Mouse (Mus musculus) lung, postnatal 14 days (tissue): ENCODE measurements around the gene Tmbim7.
A peak's percentile ranks its signal among the peaks of the same experiment; 100 is the strongest.
"Not testable (repeated sequence)": the region's sequence is repeated elsewhere in the genome, so short reads cannot be mapped to it uniquely, and the experiment has no call there.

Experiments
- DNase-seq: peaks from one replicate; pipeline ENCODE4 v3.0.0; 2021

Tmbim7 gene

DNA sequence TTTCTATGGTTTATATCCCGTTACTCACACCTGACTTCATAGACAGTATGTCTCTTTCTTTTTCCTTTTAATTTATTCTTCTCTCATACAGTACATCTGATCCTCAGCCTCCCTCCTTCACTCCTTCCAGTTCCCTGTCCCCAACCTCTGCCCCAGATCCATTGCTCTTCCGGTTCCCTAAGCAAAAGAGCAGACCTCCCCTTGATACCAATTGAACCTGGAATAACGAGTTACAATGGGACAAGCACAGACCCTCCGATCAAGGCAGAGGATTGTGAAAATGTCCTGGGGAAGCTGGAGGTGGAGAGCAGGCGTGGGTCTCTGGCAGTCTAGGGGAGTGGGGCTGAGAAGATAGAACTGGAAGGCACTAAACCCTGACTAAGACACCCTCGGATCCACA is at the start of gene Tmbim7:
TSS of gene Tmbim7 (plus strand) at position 301 of the 400 bp plus-strand sequence.
- DNase-seq = no peak

DNA sequence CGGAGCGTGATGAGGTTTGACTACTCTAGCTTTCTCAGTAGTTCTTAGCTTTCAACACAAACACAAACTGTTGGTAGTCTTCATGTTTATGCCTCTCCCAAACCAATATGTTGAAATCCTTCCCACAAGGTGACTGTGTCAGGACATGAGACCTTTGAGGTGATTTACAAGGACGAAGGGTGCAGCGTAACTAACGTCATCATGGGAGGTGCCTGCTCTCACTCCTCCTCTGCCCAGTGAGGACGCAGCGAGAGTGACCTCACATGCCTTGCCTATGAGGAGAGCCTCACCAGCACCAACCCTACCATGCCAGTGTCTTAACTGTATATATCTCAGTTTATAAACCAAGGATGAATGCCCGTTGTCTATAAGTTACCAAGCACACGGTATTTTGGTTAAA is 43.9 kb upstream of the Tmbim7 start:
- DNase-seq = no peak

DNA sequence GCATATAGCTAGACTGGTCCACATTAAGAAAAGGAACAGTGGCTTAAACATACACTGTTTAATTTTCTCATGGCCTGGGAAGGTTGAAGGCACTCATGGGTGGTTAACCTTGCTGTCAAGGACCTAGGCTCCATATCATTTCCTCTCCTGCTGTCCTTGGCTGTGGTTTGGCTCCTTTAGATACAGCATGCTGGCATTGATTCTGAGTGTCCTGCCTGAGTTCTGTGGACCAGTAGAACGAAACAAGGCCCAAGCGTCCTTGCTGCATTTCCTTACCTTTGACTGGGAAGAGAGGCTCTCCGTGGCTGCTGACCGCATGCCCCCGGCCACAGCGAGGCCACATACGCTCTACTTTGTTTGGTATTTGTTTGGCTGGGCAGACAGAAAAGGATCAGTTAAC is 41.7 kb upstream of the Tmbim7 start:
- no peak for DNase-seq

DNA sequence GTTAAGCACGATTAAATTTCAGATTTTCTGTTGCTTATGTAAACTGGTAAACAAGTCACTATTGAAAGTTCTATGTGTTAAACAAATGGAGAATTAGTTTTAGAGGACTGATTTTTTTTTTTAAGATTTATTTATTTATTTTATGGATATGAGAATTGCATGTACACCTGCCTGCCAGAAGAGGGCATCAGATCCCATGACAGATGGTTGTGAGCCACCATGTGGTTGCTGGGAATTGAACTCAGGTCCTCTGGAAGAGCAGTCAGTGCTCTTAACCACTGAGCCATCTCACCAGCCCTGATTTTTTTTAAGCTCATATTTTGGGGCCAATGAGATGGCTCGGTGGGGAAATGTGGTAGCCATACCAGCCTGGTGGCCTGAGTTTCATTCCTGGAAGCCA is 39.1 kb upstream of the Tmbim7 start:
- not testable (repeated sequence) for DNase-seq

DNA sequence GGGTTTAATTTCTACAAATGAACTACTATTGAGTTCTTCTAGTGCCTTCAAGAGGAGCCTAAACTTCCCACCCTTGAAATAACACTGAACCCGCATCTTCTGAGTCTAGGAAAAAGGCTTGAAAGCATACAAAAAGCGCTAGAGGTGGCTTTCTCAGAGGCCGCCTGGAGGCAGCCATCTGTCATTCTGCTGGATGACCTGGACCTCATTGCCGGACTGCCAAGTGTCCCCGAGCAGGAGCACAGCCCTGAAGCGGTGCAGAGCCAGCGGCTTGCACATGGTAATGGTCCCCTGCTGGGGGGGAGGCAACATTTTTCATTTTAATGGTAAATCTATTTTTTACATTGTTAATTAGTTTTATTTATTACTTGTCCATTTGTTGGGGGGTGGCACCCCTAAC is 30.5 kb upstream of the Tmbim7 start:
- DNase-seq = no peak

DNA sequence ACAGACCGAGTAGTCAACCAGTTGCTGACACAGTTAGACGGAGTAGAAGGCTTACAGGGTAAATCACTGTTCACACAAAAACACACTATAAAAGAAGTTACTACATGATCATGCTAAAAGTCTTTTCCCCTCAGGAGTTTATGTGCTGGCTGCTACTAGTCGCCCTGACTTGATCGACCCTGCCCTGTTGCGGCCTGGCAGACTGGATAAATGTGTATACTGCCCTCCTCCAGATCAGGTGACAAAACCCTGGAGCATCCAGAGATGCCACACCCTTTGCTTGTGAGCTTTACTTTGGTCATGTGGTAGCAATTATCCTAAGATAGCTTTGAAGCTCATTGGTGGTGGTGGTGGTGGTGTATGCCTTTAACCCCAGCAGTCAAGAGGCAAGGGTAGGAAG is 20.9 kb upstream of the Tmbim7 start:
- DNase-seq = no peak

DNA sequence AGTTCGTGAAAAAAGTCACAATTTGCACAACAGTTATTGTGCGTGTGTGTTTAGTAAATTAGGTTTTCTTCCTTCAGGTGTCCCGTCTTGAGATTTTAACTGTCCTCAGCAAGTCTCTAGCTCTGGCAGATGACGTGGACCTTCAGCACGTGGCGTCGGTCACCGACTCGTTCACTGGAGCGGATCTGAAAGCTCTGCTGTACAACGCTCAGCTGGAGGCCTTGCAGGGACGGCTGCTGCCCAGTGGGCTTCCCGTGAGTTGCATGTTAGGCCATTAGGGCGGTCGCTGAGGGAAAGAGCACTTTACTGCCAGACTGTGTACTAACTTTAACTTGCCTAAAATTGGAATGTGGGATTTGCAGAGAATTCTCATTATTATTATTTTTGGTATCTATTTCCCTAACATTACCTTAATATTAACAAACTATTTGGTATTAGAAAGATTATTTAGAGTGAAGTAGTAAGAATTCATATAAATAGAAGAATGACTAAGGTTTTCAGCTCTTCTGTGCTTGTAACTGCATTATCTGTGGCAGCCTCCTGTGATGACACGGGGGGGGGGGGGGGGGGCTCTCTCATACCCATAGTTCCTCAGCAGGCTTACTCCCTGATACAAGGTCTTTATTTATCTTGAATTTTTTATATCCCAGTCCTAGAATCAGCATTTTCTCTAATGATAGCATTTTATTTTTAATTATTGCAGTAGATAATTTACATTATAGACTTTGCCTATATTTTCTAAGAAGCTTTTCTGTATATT is 19.3 kb upstream of the Tmbim7 start:
- DNase-seq = no peak

DNA sequence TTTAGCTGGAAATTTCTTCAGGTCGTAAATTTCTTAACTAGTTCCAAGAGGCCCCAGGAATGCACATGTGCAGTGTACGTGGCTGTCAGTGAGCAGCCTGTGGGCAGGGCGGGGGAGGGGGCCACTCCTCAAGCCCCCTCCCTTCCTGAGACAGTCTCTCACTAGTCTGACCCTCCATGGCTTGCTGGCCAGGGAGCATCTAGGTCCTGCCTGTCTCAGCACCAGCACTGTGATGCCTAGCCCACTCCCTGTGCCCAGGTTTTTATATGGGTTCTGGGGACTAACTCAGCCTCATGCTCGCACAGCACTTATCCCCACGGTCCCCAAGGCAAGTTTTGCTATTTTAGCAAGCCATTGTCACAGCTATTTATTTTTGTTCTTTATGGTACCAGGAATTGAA is 18.7 kb upstream of the Tmbim7 start:
- DNase-seq = no peak

DNA sequence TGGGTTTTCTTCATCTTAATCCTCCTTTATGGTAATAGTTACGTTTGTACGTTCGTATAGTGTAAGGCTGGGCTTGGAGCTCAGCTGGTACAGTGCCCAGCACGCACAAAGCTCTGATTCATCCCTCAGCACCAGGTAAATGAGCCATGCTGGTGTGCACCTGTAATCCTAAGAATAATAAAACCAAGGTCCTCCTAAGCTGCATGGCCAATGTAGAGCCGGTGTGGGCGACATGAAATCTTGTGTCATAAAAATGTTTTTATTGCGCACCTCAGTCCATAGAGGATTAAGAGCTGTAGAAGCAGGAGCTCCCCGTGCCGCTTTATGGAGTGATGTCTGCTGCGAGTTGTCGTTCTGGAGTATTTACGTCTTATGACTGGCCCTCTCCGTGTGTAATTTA is 17.7 kb upstream of the Tmbim7 start:
- no peak for DNase-seq

DNA sequence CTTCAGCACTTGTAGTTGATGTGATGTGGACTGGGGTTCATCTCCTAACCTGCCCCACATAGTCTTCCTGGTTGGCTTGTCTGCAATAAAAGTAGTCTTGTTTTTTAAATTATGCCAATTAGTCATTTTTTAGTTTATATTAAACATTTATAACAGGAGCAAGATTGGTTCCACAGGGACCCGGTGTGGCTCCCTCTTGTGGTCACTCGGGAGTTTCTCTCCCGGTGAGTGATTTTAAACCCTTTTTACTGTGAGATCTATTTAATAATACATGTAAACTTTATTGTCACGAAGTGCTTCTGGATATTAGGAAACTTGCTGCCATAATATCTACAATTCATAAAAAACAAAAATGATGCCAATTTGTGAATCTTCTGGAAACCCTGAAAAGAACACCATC is 17.0 kb upstream of the Tmbim7 start:
- no peak for DNase-seq

DNA sequence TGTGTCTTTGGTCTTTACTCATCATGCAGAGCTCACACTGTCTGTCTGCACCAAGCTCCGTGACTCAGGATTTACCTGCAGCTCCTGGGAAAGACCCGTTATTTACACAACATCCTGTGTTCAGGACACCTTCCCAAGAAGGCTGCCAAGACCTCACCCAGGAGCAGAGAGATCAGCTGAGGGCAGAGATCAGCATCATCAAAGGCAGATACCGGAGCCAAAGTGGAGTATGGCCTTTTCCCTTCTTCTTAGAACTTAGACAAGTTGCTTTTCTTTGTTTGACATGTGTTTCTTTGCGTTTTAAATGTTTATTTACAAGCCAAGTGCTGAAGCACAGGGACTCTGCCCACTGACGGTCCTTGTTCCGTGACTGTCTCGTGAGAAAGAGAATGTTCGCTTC is 15.7 kb upstream of the Tmbim7 start:
- DNase-seq = no peak

DNA sequence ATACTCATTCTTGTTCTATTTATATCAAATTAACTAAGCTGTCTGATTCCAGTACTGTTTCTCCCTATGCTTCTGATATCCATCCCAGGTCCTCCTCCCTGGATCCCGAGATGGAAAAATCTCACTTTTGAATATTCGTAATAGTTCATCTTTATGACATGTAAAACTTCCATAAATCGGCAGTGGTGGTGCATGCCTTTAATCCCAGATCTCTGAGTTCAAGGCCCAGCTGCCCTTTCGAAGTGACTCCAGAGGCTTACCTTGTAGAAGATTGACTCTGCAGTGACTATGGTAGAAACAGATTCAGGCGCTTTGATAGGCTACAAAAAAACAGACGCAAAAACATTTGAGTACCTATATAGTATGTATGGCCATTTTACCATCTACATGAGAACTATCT is 6.4 kb upstream of the Tmbim7 start:
- DNase-seq = no peak

DNA sequence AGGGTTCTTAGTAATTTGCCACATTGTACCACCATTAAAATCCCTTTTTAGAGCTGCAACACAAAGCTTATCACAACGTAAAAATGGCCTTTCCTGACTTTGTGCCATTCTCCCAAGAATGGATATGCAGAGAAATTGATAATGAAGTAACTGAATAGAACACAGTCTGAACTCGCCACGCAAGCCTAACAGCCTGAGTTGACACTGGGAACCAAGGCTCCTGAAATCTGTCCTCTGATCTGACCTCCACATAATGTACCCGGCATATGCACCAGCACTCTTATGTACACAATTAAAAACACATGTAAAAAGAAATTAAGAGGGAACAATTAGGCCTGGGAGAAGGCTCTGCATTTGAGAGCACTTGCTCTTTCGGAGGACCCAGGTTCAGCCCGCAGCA is 5.7 kb upstream of the Tmbim7 start:
- no peak for DNase-seq

DNA sequence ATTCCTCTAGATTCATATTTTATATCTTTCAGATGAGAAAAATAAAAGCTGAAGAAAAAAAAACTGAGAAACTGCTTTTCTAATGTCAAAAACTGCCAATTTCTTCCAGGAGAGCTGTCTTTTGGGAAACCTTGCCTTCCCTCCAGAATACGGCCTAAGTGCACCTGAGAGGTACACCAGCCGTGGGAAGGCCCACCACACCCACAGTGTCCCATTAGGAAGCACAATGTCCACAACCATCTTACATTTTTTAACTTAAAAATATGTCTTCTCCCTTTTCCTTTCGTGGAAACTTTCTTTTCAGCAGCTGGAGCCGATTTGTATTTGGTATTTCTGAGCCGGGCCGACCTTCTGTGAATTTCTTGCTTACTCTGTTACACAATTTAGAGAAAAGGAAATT is 4.4 kb upstream of the Tmbim7 start:
- DNase-seq = no peak

DNA sequence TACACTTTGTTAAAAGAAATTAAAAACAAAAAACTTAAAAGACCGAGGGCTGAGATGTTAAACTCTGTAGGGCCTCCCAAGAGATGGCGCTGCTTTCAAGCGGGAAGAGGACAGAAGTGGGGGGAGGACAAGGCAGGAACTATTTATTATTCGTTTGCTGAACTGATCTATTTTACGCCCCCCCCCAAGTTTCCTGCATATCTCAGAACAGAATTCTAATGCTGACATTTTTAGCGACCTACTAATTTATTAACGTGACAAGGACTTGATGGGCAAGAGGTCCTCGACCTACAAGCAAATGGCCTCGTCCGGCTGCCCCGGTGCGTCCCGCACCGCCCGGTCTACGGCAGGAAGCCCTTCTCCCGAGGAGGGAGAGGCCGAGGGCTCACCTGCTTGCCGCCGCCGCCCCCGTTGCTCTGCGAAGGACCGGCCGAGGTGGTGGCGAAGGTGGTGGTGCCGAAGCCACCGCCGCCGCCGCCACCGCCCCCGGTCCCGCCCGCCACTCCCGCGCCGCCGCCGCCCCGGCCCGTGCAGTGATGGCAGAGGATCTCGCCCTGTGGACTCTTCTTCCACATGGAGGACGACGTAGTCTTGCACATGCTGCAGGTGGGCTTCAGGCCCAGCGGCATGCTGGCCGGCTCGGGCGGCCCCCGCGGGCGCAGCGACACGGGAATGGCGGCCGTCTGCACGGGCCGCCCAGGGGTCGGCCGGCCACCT is 3.8 kb upstream of the Tmbim7 start:
- DNase-seq = peak; percentile 59

DNA sequence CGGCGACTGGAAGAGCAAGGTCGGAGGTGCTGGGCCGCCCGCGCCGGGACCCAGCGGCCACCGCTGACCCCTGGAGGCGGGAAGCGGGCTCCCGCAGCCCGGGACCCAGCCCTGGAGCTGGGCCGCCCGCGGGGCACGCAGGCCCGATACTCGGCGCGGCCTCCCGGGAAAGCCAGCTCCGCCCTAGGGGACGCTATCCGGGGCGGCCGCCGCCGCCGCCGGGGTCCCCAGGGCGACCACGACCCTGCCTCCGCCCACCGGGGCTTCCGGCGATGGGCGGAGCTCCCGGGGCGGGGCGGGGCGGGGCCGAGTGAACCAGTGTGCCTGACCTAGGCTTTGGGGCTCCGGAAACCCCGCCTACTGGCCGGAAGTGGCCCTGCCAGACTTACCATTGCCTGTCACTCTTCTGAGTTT is 3.3 kb upstream of the Tmbim7 start:
- DNase-seq = peak; percentile 90

DNA sequence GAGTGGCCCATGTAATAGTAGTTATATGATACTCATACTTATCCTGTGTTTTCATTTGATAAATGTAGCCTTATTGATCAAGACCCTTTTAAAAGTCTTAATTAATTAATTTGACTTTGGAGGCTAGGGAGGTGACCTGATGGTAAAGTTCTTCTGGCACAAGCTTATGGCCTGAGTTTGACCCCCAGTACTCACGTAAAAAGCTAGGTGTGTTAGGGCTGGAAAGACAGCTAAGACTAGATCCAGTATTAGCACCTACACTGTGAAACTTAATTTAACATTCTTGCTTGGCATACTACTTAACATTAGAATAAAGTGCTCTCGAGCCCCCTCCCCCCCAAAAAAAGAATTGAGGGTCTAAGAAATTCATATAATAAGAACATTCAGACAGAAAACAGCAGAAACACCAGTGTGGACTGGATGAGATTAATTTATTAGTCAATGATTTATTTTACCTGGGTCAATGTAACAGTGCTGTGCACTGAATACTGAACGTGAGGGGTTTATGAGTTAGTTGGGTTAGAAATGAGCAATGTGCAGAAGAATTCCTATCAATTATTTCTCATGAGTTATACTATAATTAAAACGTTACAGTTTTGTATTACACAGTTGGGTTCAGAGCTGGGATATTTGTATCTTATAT is 2.7 kb upstream of the Tmbim7 start:
- no peak for DNase-seq

DNA sequence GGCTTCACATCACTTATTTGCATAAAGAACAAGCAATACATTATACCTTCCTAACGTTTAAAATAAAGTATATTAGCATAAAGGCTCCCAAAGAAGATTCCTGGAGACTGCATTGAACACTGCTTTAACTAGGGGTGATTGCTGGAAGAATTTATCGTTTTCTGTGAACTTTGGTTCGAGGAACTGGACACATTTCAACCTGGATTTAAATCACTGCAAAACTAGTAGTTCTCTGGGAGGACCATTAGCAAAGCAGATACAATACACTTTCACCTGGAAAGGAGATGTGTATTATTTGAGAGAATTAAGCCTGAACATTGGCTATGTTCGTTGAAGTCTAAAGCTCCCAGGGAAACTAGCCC is 2.2 kb upstream of the Tmbim7 start:
- no peak for DNase-seq

DNA sequence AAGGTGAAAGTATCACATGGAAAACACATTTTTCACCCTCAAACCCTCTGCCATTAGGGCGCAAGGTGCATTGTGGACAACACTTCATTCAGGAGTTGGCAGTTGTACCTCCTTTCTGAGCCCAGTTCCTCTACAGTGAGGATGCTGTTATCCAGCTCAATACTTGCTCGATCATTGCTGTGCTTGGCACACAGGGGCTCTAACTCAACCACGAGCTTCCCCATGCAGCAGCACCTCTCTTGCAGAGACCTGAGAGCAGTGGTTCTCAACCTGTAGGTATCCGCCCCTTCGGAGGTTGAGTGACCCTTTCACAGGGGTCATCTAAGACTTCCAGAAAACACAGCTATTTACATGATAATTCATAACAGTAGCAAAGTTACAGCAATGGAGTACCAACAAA is 640 bp downstream of the Tmbim7 start:
- no peak for DNase-seq

DNA sequence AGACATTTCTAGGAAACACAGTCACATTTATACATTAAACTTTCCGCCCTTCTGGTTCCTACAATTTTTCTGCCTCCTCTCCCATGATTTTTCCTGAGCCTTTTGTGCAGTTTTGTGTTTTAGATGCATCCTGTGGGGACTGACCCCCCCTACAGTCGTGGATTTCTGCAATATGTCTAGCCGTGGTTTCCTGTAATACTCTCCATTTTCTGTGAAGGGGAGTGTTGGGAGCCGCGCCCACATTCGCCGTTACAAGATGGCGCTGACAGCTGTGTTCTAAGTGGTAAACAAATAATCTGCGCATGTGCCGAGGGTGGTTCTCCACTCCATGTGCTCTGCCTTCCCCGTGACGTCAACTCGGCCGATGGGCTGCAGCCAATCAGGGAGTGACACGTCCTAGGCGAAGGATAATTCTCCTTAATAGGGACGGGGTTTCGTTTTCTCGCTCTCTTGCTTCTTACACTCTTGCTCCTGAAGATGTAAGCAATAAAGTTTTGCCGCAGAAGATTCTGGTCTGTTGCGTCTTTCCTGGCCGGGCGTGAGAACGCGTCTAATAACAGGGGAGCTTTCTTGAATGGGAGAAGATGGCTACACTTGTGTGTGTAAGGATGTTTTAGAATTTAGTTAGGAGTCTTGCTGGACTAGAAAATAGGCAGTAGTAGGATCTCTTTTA is 2.1 kb downstream of the Tmbim7 start:
- not testable (repeated sequence) for DNase-seq

DNA sequence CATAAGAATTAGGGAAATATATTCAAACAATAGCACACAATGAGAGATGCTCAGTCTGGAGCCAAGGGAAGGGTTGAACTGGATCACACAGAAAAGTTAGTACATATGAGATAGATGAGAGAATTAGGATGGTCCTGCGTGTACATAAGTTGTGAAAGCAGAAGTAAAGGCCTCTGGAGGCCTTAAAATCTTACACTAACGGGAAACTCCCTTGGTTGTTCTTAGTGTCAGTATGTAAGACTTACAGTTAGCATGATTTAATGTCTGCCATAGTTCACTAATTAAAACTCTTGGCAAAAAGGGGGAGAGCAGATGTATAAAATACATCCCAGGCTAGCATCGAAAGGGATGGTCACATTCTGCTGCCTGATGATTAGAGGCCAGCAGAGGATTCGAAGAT is 2.8 kb downstream of the Tmbim7 start:
- no peak for DNase-seq

DNA sequence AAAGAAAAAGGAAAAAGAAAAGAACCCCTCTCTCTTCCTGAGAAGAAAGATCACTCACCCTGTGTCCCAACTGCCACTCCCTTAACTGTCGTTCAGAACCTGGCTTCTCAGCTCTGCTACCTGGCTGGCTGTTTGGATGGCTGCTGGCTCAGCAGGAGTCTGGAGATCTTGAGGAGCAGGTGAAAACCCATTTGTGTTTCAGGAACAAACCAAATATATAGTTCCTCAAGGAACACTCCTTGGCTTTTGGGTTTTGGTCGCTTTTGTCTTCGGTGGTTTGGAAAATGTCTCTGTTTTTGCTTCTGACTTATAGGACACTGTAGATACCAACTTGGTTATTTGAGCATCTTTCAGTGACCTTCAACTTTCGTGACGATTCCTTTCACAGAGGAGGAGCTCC is 6.1 kb downstream of the Tmbim7 start, which contains the start of gene Gatad1:
TSS of gene Gatad1 (minus strand) at position 101 of the 400 bp plus-strand sequence.
- DNase-seq = no peak

DNA sequence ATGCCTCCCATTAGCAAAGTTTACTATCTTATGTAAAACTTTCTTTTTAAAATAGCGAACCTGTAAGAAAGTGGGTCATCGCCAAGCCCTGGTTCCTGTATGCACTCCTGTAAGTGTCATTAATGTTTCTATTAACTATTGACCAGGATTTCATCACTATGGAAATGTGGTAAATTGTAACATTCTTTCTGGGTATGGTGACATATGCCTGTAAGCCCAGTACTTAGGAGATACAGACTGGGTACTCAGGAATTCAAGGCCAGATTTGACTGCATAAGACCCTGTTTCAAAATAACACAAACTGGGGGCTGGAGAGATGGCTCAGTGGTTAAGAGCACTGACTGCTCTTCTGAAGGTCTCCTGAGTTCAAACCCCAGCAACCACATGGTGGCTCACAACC is 14.2 kb downstream of the Tmbim7 start:
- DNase-seq = no peak

DNA sequence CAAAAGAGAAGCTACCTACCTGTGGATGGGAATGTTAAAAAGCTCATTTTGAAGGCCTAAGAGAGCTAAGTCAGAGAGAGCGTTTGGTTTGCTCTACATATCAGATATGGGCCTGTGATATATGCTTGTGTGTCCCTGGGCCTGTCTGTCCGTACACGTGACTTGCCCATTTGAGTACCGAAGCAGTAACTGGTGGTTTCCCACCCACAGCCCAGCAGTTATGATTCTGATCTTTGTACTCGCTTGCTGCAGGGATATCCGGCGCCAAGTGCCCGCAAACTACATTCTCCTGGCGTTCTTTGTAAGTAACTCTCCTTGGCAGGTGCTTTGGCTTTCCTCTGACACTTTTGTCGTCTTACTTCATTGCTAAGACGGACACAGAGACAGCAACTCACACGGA is 15.6 kb downstream of the Tmbim7 start:
- DNase-seq = no peak
